Mouse (Mus musculus): ENCODE measurements around the gene Mmp25. TPM values are rescaled to one million over a fixed set of nuclear protein-coding genes. Genes with fewer than 3 reads are reported as not detected.
A peak's percentile ranks its signal among the peaks of the same experiment; 100 is the strongest.
"Not testable (repeated sequence)": the region's sequence is repeated elsewhere in the genome, so short reads cannot be mapped to it uniquely, and the experiment has no call there.

Gene Mmp25
- total RNA-seq, 2 experiments from 2014 or later, result 0.06 to 0.08 TPM

- intact Hi-C loops (cut with DNase I), result no loop called here
- DNase-seq (ENCODE audit: low spot score), result no peak
Observed at GRCm38 (mm10) chr17:23603542-23603941, 41.5 kb downstream of the Mmp25 start.

DNA sequence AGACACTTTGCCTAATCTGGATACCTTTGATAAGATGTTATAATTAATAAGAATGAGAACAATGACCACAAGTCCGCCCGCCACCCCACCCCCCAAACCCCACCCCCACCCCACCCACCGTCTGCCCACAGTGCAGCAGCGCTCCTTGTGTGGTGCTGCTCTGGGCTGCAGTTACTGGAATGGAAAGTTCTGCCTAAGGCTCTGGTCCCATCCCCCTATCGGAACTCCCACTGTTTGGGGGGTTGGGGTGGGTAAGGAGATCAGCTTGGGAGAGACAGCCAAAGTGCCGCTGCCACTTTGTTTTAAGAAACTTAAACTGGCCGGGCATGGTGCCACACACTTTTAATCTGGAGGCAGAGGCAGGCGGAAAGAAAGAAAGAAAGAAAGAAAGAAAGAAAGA is 42.0 kb downstream of the Mmp25 start:
- intact Hi-C loops (cut with DNase I), result no loop called here
- DNase-seq (ENCODE audit: low spot score), result no peak

- DNase-seq (ENCODE audit: low spot score), result no peak
- intact Hi-C loops (cut with DNase I), result no loop called here
Observed at GRCm38 (mm10) chr17:23601836-23602585, 43.1 kb downstream of the Mmp25 start.

GRCm38 (mm10) chr17:23600641-23601622 is 44.1 kb downstream of the Mmp25 start, which contains the start of gene Zscan10:
TSS of gene Zscan10 (plus strand) at chr17:23600856.
- intact Hi-C loops (cut with DNase I), result no loop called here
- DNase-seq (ENCODE audit: low spot score), result no peak

DNA sequence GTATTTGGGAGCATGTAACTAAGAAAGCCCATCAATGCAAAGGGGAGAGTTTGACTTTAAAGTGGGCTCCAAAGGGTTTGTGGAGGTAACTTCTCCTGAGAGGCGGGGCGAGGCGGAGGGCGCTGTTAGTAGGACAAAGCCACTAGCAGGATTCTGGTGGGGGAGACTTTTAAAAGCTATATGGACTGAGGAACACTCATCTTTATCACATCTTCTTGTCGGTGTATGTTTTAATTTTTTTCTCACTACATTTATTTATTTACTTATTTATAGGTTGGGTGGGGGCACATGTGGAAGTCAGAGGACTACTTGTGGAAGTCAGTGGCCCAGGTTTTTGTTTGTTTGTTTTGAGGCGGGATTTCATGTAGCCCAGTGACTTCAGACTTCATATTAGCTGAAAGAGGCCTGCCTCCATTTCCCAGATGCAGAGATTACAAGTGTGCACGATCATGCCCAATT is 45.4 kb downstream of the Mmp25 start:
- DNase-seq (ENCODE audit: low spot score), result no peak
- intact Hi-C loops (cut with DNase I), result loop anchor here (2.0 kb wide), 1 partner anchor 33 kb away; no protein-coding TSS in a partner anchor

GRCm38 (mm10) chr17:23598582-23599552 is 46.2 kb downstream of the Mmp25 start, which contains the start of gene Zfp13:
TSS of gene Zfp13 (minus strand) at chr17:23599487.
- intact Hi-C loops (cut with DNase I), result loop anchor here (2.0 kb wide), 1 partner anchor 32 kb away; no protein-coding TSS in a partner anchor
- peak; percentile 84 for DNase-seq (ENCODE audit: low spot score)

DNA sequence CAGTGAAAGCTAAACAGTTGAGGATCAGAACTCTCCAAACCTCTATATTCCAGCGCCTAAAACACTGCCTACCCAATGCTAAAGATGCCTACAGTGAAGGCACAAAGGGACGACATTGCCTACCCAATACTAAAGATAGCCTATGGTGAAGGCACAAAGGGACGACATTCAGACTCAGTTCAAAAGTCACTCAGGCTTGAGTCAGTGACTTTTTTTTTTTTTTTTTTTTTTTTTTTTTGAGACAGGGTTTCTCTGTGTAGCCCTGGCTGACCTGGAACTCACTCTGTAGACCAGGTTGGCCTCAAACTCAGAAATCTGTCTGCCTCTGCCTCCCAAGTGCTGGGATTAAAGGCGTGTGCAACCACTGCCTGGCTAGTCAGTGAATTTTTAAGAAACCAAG is 49.9 kb downstream of the Mmp25 start:
- DNase-seq (ENCODE audit: low spot score); intact Hi-C loops (cut with DNase I): not testable (repeated sequence)

DNA sequence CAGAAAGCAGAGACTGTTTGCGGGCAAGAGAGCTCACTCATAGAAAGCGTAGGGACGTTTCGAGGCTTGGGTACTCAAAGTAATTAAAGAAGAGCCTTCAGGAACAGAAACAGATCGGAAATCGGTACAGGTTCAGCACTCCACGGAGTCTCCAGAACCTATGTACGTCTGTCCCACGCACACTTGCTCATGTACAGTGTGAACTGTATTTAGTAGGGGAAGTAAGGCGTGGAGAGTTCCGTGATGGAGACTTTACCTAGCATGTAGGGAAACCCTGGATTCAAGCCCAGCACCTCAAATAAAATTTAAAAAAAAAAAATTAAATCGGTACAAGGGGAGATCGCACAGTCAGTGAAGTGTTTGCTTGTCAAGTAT is 52.2 kb downstream of the Mmp25 start:
- DNase-seq (ENCODE audit: low spot score), result no peak
- intact Hi-C loops (cut with DNase I), result no loop called here

- DNase-seq (ENCODE audit: low spot score), result peak; percentile 79
- intact Hi-C loops (cut with DNase I), result no loop called here
Observed at GRCm38 (mm10) chr17:23592208-23592925, 52.7 kb downstream of the Mmp25 start.

DNA sequence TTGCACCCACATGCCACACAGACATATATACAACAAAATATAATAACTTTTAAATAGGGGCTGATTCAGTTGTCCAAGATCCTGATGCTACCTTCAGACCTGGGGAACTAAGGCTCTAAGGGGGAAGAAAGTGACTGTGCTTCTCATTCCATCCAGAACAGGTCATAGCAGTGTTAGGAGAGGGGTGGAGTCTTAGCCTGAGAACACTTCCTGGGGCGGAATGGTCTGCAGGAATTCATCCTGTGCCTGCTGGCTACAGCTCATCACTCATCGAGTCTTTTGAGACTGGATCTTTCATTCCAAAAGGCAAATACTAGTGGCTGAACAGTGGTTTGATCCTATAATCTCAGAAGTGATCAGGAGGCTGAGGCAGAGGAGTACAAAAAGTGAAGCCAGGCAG is 57.8 kb downstream of the Mmp25 start:
- intact Hi-C loops (cut with DNase I), result no loop called here
- no peak for DNase-seq (ENCODE audit: low spot score)

DNA sequence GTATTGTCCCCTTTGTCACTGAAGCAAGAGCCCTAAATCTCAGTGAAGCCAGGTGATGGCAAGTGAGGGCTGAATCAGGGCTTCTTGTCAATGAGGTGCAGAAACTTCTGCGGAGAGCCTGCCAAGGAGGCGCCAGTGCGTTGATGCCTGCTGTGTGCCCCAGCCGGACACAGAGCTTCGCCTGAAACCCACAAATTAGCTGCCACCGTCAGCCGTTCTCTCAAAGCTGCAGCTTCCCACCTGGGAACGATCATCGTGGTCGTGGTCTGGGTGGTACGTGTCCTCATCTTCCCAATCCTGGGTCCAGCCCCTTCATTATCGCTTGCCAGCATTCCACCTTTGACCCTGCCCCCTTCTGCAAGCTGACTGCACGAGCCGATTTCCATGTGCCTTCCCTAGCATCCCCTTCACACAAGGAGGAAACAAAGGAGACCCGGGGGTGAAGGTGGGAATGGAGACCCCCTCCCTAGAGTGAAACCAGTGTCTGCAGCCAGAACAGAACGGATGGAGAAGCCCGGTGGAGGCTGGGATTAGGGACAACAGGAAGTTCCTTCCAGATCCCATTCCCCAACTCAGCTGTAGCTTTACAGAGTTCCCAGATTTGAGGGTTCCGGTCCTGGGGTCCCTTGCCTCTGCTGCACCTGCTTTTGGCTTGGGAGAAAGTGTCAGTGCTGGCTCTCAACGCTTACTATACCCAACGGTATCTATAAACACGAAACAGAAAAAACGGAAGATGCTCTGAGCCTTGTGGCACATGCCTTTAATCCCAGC is 59.2 kb downstream of the Mmp25 start:
- no peak for DNase-seq (ENCODE audit: low spot score)
- intact Hi-C loops (cut with DNase I), result no loop called here

- intact Hi-C loops (cut with DNase I), result no loop called here
- DNase-seq (ENCODE audit: low spot score), result no peak
Observed at GRCm38 (mm10) chr17:23584786-23585185, 60.3 kb downstream of the Mmp25 start.

Other genes with a start within 250 kb of the Mmp25 start
- not detected for gene Vmn2r117, start 165.6 kb downstream of the Mmp25 start, total RNA-seq (2021)
- 1 to 10 TPM; 4.7 to 6.2 TPM for gene Zfp213, start 81.0 kb downstream of the Mmp25 start, total RNA-seq (2021)
- gene Zfp13, start 45.8 kb downstream of the Mmp25 start, total RNA-seq (2021), result 1 to 10 TPM; 3.4 to 4.8 TPM
- gene Zscan10, start 44.4 kb downstream of the Mmp25 start, total RNA-seq (2021), result not detected
- not detected for gene Bicdl2, start 15.2 kb upstream of the Mmp25 start, total RNA-seq (2021)
- gene Hcfc1r1, start 28.3 kb upstream of the Mmp25 start, total RNA-seq (2021), result 100 to 1,000 TPM; 193 to 207 TPM
- gene Thoc6, start 28.6 kb upstream of the Mmp25 start, total RNA-seq (2021), result 10 to 100 TPM; 12.2 to 12.3 TPM
- 100 to 1,000 TPM in 1 of 2 experiments, 10 to 100 TPM in 1; 79.9 to 111 TPM for gene Tnfrsf12a, start 32.2 kb upstream of the Mmp25 start, total RNA-seq (2021)
- not detected for gene Cldn6, start 34.0 kb upstream of the Mmp25 start, total RNA-seq (2021)
- not detected for gene Cldn9, start 38.7 kb upstream of the Mmp25 start, total RNA-seq (2021)
- not detected for gene 1520401A03Rik, start 77.5 kb upstream of the Mmp25 start, total RNA-seq (2021)
- gene Pkmyt1, start 81.1 kb upstream of the Mmp25 start, total RNA-seq (2021), result 1 to 10 TPM; 1.4 to 1.5 TPM
- gene Paqr4, start 95.6 kb upstream of the Mmp25 start, total RNA-seq (2021), result 10 to 100 TPM; 26.1 to 29.5 TPM
- gene Kremen2, start 100.6 kb upstream of the Mmp25 start, total RNA-seq (2021), result not detected
- 10 to 100 TPM; 29.7 to 33.2 TPM for gene Flywch1, start 126.3 kb upstream of the Mmp25 start, total RNA-seq (2021)
- 1 to 10 TPM in 1 of 2 experiments, under 1 TPM in 1; 0.88 to 1.6 TPM for gene Flywch2, start 140.8 kb upstream of the Mmp25 start, total RNA-seq (2021)
- 100 to 1,000 TPM; 157 to 162 TPM for gene Srrm2, start 145.3 kb upstream of the Mmp25 start, total RNA-seq (2021)
- gene Elob, start 183.9 kb upstream of the Mmp25 start, total RNA-seq (2021), result 100 to 1,000 TPM; 353 to 372 TPM
- not detected for gene Prss33, start 190.8 kb upstream of the Mmp25 start, total RNA-seq (2021)
- gene Prss32, start 198.6 kb upstream of the Mmp25 start, total RNA-seq (2021), result not detected
- gene Prss41, start 198.9 kb upstream of the Mmp25 start, total RNA-seq (2021), result not detected
- gene Prss21, start 222.8 kb upstream of the Mmp25 start, total RNA-seq (2021), result not detected
- not detected for gene Dcpp1, start 235.6 kb upstream of the Mmp25 start, total RNA-seq (2021)
- gene Dcpp2, start 235.6 kb upstream of the Mmp25 start, total RNA-seq (2021), result not detected